Mouse (Mus musculus): ENCODE measurements around the gene Acacb. TPM values are rescaled to one million over a fixed set of nuclear protein-coding genes. Genes with fewer than 3 reads are reported as not detected.

The Acacb gene
- polyA plus RNA-seq, 1 experiment from 2014 or later = 0.70 TPM

GRCm38 (mm10) chr5:114248174-114248589 is 101.8 kb downstream of the Acacb start:
- no peaks in the 10 kb centered on the region; the same call in 1 of the 2 replicates for H3K27me3 ChIP-seq (replicated peaks)
- peak overlapping the region; percentile 15; the same call in 1 of the 2 replicates for H3K4me2 ChIP-seq
- 0 out of 2 replicates have a peak, but pooled peaks have one; percentile 27 for ATAC-seq
- no peak overlapping the region for H3K9ac ChIP-seq
- H3K36me3 ChIP-seq = no peaks in the 10 kb centered on the region
- no peak overlapping the region for H3K4me3 ChIP-seq
- H3K4me1 ChIP-seq = 0 out of 2 replicates have a peak, but pooled peaks cover 2% of the 10 kb centered on the region
- H3K9me3 ChIP-seq (replicated peaks) = no peaks in the 10 kb centered on the region
- 18% methylated on average over 14 of the region's 14 CpGs for WGBS (ENCODE audit: insufficient replicate concordance)
- H3K27ac ChIP-seq = no peak overlapping the region

- Histone ChIP-seq H3K4me3 (no peak overlapping the region), H3K9me3 (replicated peaks) (no peaks in the 10 kb centered on the region), H3K27ac (no peak overlapping the region), H3K4me2 (no peak overlapping the region), H3K36me3 (no peaks in the 10 kb centered on the region), H3K27me3 (replicated peaks) (0 out of 2 replicates have a peak, but pooled peaks cover 3% of the 10 kb centered on the region), H3K9ac (no peak overlapping the region), H3K4me1 (no peaks in the 10 kb centered on the region)
- 48% methylated on average over 10 of the region's 10 CpGs for WGBS (ENCODE audit: insufficient replicate concordance)
- ATAC-seq = no peak
These were observed 113.2 kb downstream of the Acacb start for GRCm38 (mm10) chr5:114259495-114259894.

- Histone ChIP-seq H3K27me3 (replicated peaks) (peaks cover 11% of the 10 kb centered on the region; the same call in 1 of the 2 replicates), H3K9me3 (replicated peaks) (no peaks in the 10 kb centered on the region), H3K4me3 (no peak overlapping the region), H3K4me2 (no peak overlapping the region), H3K9ac (no peak overlapping the region), H3K36me3 (no peaks in the 10 kb centered on the region), H3K4me1 (no peaks in the 10 kb centered on the region), H3K27ac (no peak overlapping the region)
- no peak for ATAC-seq
These were observed 115.2 kb downstream of the Acacb start for GRCm38 (mm10) chr5:114261494-114261893.

GRCm38 (mm10) chr5:114264030-114264459 is 117.7 kb downstream of the Acacb start:
- no peak overlapping the region for H3K9ac ChIP-seq
- H3K36me3 ChIP-seq = no peaks in the 10 kb centered on the region
- WGBS (ENCODE audit: insufficient replicate concordance) = 71% methylated on average over 8 of the region's 8 CpGs
- H3K4me3 ChIP-seq = no peak overlapping the region
- H3K4me1 ChIP-seq = no peaks in the 10 kb centered on the region
- no peaks in the 10 kb centered on the region for H3K9me3 ChIP-seq (replicated peaks)
- H3K4me2 ChIP-seq = no peak overlapping the region
- ATAC-seq = no peak
- no peak overlapping the region for H3K27ac ChIP-seq
- peaks cover 33% of the 10 kb centered on the region for H3K27me3 ChIP-seq (replicated peaks)

- ATAC-seq = no peak
- WGBS (ENCODE audit: insufficient replicate concordance) = 68% methylated on average over 8 of the region's 8 CpGs
- Histone ChIP-seq H3K27me3 (replicated peaks) (peaks cover 41% of the 10 kb centered on the region), H3K4me3 (no peak overlapping the region), H3K4me2 (no peak overlapping the region), H3K4me1 (no peaks in the 10 kb centered on the region), H3K36me3 (no peaks in the 10 kb centered on the region), H3K9me3 (replicated peaks) (no peaks in the 10 kb centered on the region), H3K9ac (no peak overlapping the region), H3K27ac (no peak overlapping the region)
These were observed 118.5 kb downstream of the Acacb start for GRCm38 (mm10) chr5:114264791-114265190.

- H3K27ac ChIP-seq = no peak overlapping the region
- WGBS (ENCODE audit: insufficient replicate concordance) = 33% methylated on average over 7 of the region's 7 CpGs
- H3K9me3 ChIP-seq (replicated peaks) = no peaks in the 10 kb centered on the region
- no peaks in the 10 kb centered on the region for H3K36me3 ChIP-seq
- ATAC-seq = no peak
- H3K4me1 ChIP-seq = 0 out of 2 replicates have a peak, but pooled peaks cover 5% of the 10 kb centered on the region
- H3K4me3 ChIP-seq = no peak overlapping the region
- H3K27me3 ChIP-seq (replicated peaks) = peaks cover 79% of the 10 kb centered on the region
- no peak overlapping the region for H3K4me2 ChIP-seq
- no peak overlapping the region for H3K9ac ChIP-seq
These were observed 122.3 kb downstream of the Acacb start for GRCm38 (mm10) chr5:114268646-114269045.

GRCm38 (mm10) chr5:114269499-114269898 is 123.2 kb downstream of the Acacb start:
- no peak overlapping the region for H3K27ac ChIP-seq
- no peak for ATAC-seq
- H3K4me2 ChIP-seq = no peak overlapping the region
- H3K9me3 ChIP-seq (replicated peaks) = no peaks in the 10 kb centered on the region
- no peak overlapping the region for H3K4me3 ChIP-seq
- H3K27me3 ChIP-seq (replicated peaks) = peaks cover 84% of the 10 kb centered on the region
- H3K4me1 ChIP-seq = 0 out of 2 replicates have a peak, but pooled peaks cover 6% of the 10 kb centered on the region
- 39% methylated on average over 7 of the region's 7 CpGs for WGBS (ENCODE audit: insufficient replicate concordance)
- H3K36me3 ChIP-seq = no peaks in the 10 kb centered on the region
- no peak overlapping the region for H3K9ac ChIP-seq

GRCm38 (mm10) chr5:114269984-114270383 is 123.6 kb downstream of the Acacb start:
- Histone ChIP-seq H3K4me3 (no peak overlapping the region), H3K4me2 (no peak overlapping the region), H3K4me1 (0 out of 2 replicates have a peak, but pooled peaks cover 6% of the 10 kb centered on the region), H3K9me3 (replicated peaks) (no peaks in the 10 kb centered on the region), H3K36me3 (no peaks in the 10 kb centered on the region), H3K27me3 (replicated peaks) (peaks cover 87% of the 10 kb centered on the region), H3K27ac (no peak overlapping the region), H3K9ac (no peak overlapping the region)
- 22% methylated on average over 12 of the region's 12 CpGs for WGBS (ENCODE audit: insufficient replicate concordance)
- no peak for ATAC-seq

GRCm38 (mm10) chr5:114273693-114274402 is 127.5 kb downstream of the Acacb start, which contains the start of gene Foxn4:
Foxn4 (minus strand) TSS chr5:114273807.
- H3K4me2 ChIP-seq = peak within 1 kb of the TSS; percentile 53

GRCm38 (mm10) chr5:114275339-114275738 is 129.0 kb downstream of the Acacb start:
- Histone ChIP-seq H3K9me3 (replicated peaks) (no peaks in the 10 kb centered on the region), H3K4me2 (no peak overlapping the region), H3K27ac (no peak overlapping the region), H3K27me3 (replicated peaks) (peaks cover 96% of the 10 kb centered on the region), H3K4me1 (0 out of 2 replicates have a peak, but pooled peaks cover 6% of the 10 kb centered on the region), H3K36me3 (no peaks in the 10 kb centered on the region), H3K4me3 (no peak overlapping the region), H3K9ac (no peak overlapping the region)
- WGBS (ENCODE audit: insufficient replicate concordance) = 31% methylated on average over 8 of the region's 8 CpGs
- no peak for ATAC-seq

More at GRCm38 (mm10) chr5:114273693-114274402, 127.5 kb downstream of the Acacb start, which contains the start of gene Foxn4:
- H3K9ac ChIP-seq = no peak within 1 kb of the TSS
- no peak for ATAC-seq
- 6% methylated on average over 51 of the region's 56 CpGs for WGBS (ENCODE audit: insufficient replicate concordance)
- H3K27ac ChIP-seq = no peak within 1 kb of the TSS
- H3K36me3 ChIP-seq = no peaks in the 10 kb centered on the region
- peaks cover 99% of the 10 kb centered on the region for H3K27me3 ChIP-seq (replicated peaks)
- 0 out of 2 replicates have a peak, but pooled peaks cover 6% of the 10 kb centered on the region for H3K4me1 ChIP-seq
- H3K4me3 ChIP-seq = peak within 1 kb of the TSS; percentile 33
- H3K9me3 ChIP-seq (replicated peaks) = no peaks in the 10 kb centered on the region

GRCm38 (mm10) chr5:114275991-114276390 is 129.7 kb downstream of the Acacb start:
- 39% methylated on average over 16 of the region's 16 CpGs for WGBS (ENCODE audit: insufficient replicate concordance)
- Histone ChIP-seq H3K27me3 (replicated peaks) (peaks cover 89% of the 10 kb centered on the region), H3K27ac (no peak overlapping the region), H3K4me1 (0 out of 2 replicates have a peak, but pooled peaks cover 6% of the 10 kb centered on the region), H3K9me3 (replicated peaks) (no peaks in the 10 kb centered on the region), H3K36me3 (no peaks in the 10 kb centered on the region), H3K9ac (no peak overlapping the region), H3K4me2 (no peak overlapping the region), H3K4me3 (no peak overlapping the region)
- ATAC-seq = no peak

- H3K27me3 ChIP-seq (replicated peaks) = peaks cover 53% of the 10 kb centered on the region
- no peak overlapping the region for H3K27ac ChIP-seq
- no peak for ATAC-seq
- no peak overlapping the region for H3K9ac ChIP-seq
- WGBS (ENCODE audit: insufficient replicate concordance) = 54% methylated on average over 12 of the region's 12 CpGs
- H3K9me3 ChIP-seq (replicated peaks) = no peaks in the 10 kb centered on the region
- no peak overlapping the region for H3K4me2 ChIP-seq
- no peaks in the 10 kb centered on the region for H3K36me3 ChIP-seq
- no peaks in the 10 kb centered on the region for H3K4me1 ChIP-seq
- no peak overlapping the region for H3K4me3 ChIP-seq
These were observed 133.2 kb downstream of the Acacb start for GRCm38 (mm10) chr5:114279382-114280143.
